ENCODE assay signal across 8 mouse cellular contexts in the genomic region with DNA sequence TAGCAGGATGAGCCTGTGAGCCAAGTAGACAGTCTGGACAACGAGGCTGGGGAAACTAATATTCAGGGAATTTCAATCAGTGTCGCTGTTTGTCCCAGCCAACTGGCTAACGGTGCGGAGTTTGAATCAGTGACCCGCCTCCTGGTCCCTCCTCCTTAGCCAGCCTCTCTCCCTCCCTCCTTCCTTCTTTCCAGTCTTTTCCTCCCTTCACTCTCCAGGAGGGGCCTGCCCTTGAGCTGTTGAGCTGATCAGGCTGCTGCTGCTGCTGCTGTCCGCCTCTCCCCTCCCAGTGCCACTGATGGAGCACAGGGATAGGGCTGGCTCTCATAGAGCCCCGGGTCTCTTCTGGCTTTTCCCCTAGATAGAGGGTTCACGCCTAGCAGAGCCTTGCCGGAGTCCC. TPM values are rescaled to one million over a fixed set of nuclear protein-coding genes. Genes with fewer than 3 reads are reported as not detected.
DNase-seq lines count a peak whose midpoint lies in the region; ATAC-seq and TF ChIP-seq lines count a peak whose summit lies in the region.

A gene (plus strand): TSS at position 203 of the 400 bp plus-strand sequence.

- peak; percentile 67 to 79 for DNase-seq in adrenal gland, adult (ENCODE audit: inconsistent age in 2 of 2, low spot score in 1 of 2)
- DNase-seq in heart, adult 8-10 months (ENCODE audit: low spot score), result no peak
- no peak for DNase-seq in limb, embryonic 10.5 days (ENCODE audit: low spot score)
- DNase-seq in MN1 (ENCODE audit: low spot score) (no peak), adipocyte (ENCODE audit: low spot score) (no peak)
- DNase-seq in liver, embryonic 11.5 days (ENCODE audit: low spot score), result no peak

- ATAC-seq in midbrain, embryonic 15.5 days (replicated peaks), result no peak
- no peak for ATAC-seq in liver, embryonic 11.5 days (replicated peaks; ENCODE audit: low FRiP score)

- H3K36me3 ChIP-seq in ES-Bruce4 (ENCODE audit: control insufficient read depth, insufficient read depth, low read length, poor library complexity, severe bottlenecking), result no peaks in the 10 kb centered on the region
- no peaks in the 10 kb centered on the region for H3K36me3 ChIP-seq in limb, embryonic 10.5 days
- H3K36me3 ChIP-seq in midbrain, embryonic 15.5 days (replicated peaks), result no peaks in the 10 kb centered on the region
- H3K36me3 ChIP-seq in liver, embryonic 11.5 days (ENCODE audit: control insufficient read depth, insufficient read depth, low read length), result no peaks in the 10 kb centered on the region

- no peak within 1 kb of the TSS for H3K27ac ChIP-seq in ES-Bruce4 (ENCODE audit: insufficient read depth, low read length)
- peak within 1 kb of the TSS; percentile 53 for H3K27ac ChIP-seq in limb, embryonic 10.5 days
- no peak within 1 kb of the TSS for H3K27ac ChIP-seq in midbrain, embryonic 15.5 days
- no peak within 1 kb of the TSS for H3K27ac ChIP-seq in liver, embryonic 11.5 days (ENCODE audit: low read depth, low read length)

- H3K4me3 ChIP-seq in ES-Bruce4 (ENCODE audit: low read depth, low read length), result no peak within 1 kb of the TSS
- 0 out of 2 replicates have a peak within 1 kb of the TSS, but pooled peaks have one; percentile 6 for H3K4me3 ChIP-seq in limb, embryonic 10.5 days
- no peak within 1 kb of the TSS for H3K4me3 ChIP-seq in midbrain, embryonic 15.5 days
- H3K4me3 ChIP-seq in liver, embryonic 11.5 days (ENCODE audit: low read depth, low read length), result no peak within 1 kb of the TSS

- TF ChIP-seq EP300 in ES-Bruce4 (IDR thresholded peaks at IDR 0.05; ENCODE audit: insufficient read depth, low read depth, low read length), result no peak

- no peak for TF ChIP-seq POLR2A in ES-Bruce4 (IDR thresholded peaks at IDR 0.05; ENCODE audit: insufficient read depth, low read length)

- no peak within 1 kb of the TSS for H3K9ac ChIP-seq in ES-Bruce4 (ENCODE audit: low read depth, poor library complexity, severe bottlenecking)
- H3K9ac ChIP-seq in midbrain, embryonic 15.5 days, result no peak within 1 kb of the TSS
- H3K9ac ChIP-seq in liver, embryonic 11.5 days (ENCODE audit: low read depth, low read length), result no peak within 1 kb of the TSS

- no peaks in the 10 kb centered on the region for H3K9me3 ChIP-seq in ES-Bruce4 (replicated peaks; ENCODE audit: control insufficient read depth, insufficient read depth, low read length, poor library complexity, severe bottlenecking)
- H3K9me3 ChIP-seq in limb, embryonic 10.5 days (replicated peaks), result no peaks in the 10 kb centered on the region
- no peaks in the 10 kb centered on the region for H3K9me3 ChIP-seq in midbrain, embryonic 15.5 days
- no peaks in the 10 kb centered on the region for H3K9me3 ChIP-seq in liver, embryonic 11.5 days (ENCODE audit: control insufficient read depth, low read length)

- no peaks in the 10 kb centered on the region for H3K27me3 ChIP-seq in ES-Bruce4 (ENCODE audit: control insufficient read depth, insufficient read depth, low read length, poor library complexity, severe bottlenecking)
- H3K27me3 ChIP-seq in limb, embryonic 10.5 days (ENCODE audit: low read depth, poor library complexity, severe bottlenecking), result peaks cover 89% of the 10 kb centered on the region
- H3K27me3 ChIP-seq in midbrain, embryonic 15.5 days (replicated peaks), result peaks cover 7% of the 10 kb centered on the region; the same call in 1 of the 2 replicates
- H3K27me3 ChIP-seq in liver, embryonic 11.5 days (replicated peaks; ENCODE audit: control insufficient read depth, insufficient read depth, low read length), result peaks cover 9% of the 10 kb centered on the region

- no peaks in the 10 kb centered on the region for H3K4me1 ChIP-seq in ES-Bruce4 (ENCODE audit: control insufficient read depth, insufficient read depth, low read length)
- H3K4me1 ChIP-seq in limb, embryonic 10.5 days, result 0 out of 2 replicates have a peak, but pooled peaks cover 8% of the 10 kb centered on the region
- no peaks in the 10 kb centered on the region for H3K4me1 ChIP-seq in midbrain, embryonic 15.5 days
- no peaks in the 10 kb centered on the region for H3K4me1 ChIP-seq in liver, embryonic 11.5 days (replicated peaks; ENCODE audit: control insufficient read depth, insufficient read depth, low read length)

- H3K4me2 ChIP-seq in midbrain, embryonic 15.5 days, result no peak within 1 kb of the TSS
- no peak within 1 kb of the TSS for H3K4me2 ChIP-seq in liver, embryonic 11.5 days

- no peak for TF ChIP-seq CTCF in ES-Bruce4 (IDR thresholded peaks at IDR 0.05; ENCODE audit: low read depth, low read length)

- WGBS in limb, embryonic 10.5 days, result 40% methylated on average over 9 of the region's 9 CpGs
- WGBS in midbrain, embryonic 15.5 days, result 75% methylated on average over 9 of the region's 9 CpGs
- WGBS in liver, embryonic 11.5 days, result 49% methylated on average over 9 of the region's 9 CpGs

RNA-seq across cellular contexts. Expression of the gene that starts here (rescaled TPM):
- 24.5 and 24.8 TPM in 2 replicates for polyA plus RNA-seq in ES-Bruce4 (2011; ENCODE audit: insufficient read depth, insufficient read length, low read depth, missing spikeins)
- 10 to 100 TPM; 26.1 to 28.2 (median 26.4) TPM for total RNA-seq in heart, adult 8-10 months (2022)
- 8.7 and 9.5 TPM in 2 replicates for polyA plus RNA-seq in limb, embryonic 10.5 days (2016; fragmentation: Nextera tagmentation; extraction: Ambion mirVana)
- 5.4 and 5.7 TPM in 2 replicates for polyA plus RNA-seq in midbrain, embryonic 15.5 days (2015; fragmentation: Nextera tagmentation; extraction: Ambion mirVana)
- polyA plus RNA-seq in liver, embryonic 11.5 days (2014; fragmentation: Nextera tagmentation; extraction: Ambion mirVana), result 7.2 and 7.4 TPM in 2 replicates

Comparison
In these comparisons a context has a peak if more than half of its experiments do, and no peak if none do; other contexts are left out.
1. DNase-seq: peak in adrenal gland, adult (2 of 2); none in heart, adult 8-10 months (single experiment), limb, embryonic 10.5 days (single experiment), MN1 (single experiment), adipocyte (single experiment) and liver, embryonic 11.5 days (single experiment).